Mouse (Mus musculus) liver, embryonic 16.5 days (tissue): ENCODE measurements around the gene Fbn1. TPM values are rescaled to one million over a fixed set of nuclear protein-coding genes. Genes with fewer than 3 reads are reported as not detected.

Source experiments
- ATAC-seq: fragments of 200-750 bp; cut with Nextera tagmentation; 2 replicates; pipeline ENCODE4 v1.8.0; 2017; ENCODE audit warnings: low read depth, mild to moderate bottlenecking, moderate number of reproducible peaks, moderate library complexity
- H3K27ac ChIP-seq: fragments of 300-500 bp; sonication (generic); 2 replicates; pipeline ENCODE4 v1.5.1; 2014; ENCODE audit warnings: mild to moderate bottlenecking, low read length
- H3K27me3 ChIP-seq: fragments of 300-500 bp; sonication (generic); 2 replicates; pipeline ENCODE4 v1.6.1; 2014; ENCODE audit warnings: low read depth, low read length, mixed read lengths; ENCODE audit not compliant: control insufficient read depth, insufficient read depth
- H3K36me3 ChIP-seq: fragments of 300-500 bp; sonication (generic); 2 replicates; pipeline ENCODE4 v1.6.1; 2014; ENCODE audit warnings: mild to moderate bottlenecking; ENCODE audit not compliant: control insufficient read depth, insufficient read depth
- H3K4me1 ChIP-seq: fragments of 300-500 bp; sonication (generic); 2 replicates; pipeline ENCODE4 v1.6.1; 2014; ENCODE audit warnings: low read depth, low read length, mixed read lengths; ENCODE audit not compliant: control insufficient read depth
- H3K4me2 ChIP-seq: fragments of 300-500 bp; sonication (generic); 2 replicates; pipeline ENCODE4 v1.6.1; 2014; ENCODE audit warnings: low read depth, low read length, mixed read lengths
- H3K4me3 ChIP-seq: fragments of 300-500 bp; sonication (generic); 2 replicates; pipeline ENCODE4 v1.5.1; 2014; ENCODE audit warnings: low read depth, mild to moderate bottlenecking, low read length
- H3K9ac ChIP-seq: fragments of 300-500 bp; sonication (generic); 2 replicates; pipeline ENCODE4 v1.6.1; 2014; ENCODE audit warnings: low read depth, low read length
- H3K9me3 ChIP-seq: fragments of 300-500 bp; sonication (generic); replicated peaks from 2 replicates; pipeline ENCODE4 v1.6.1; 2016; ENCODE audit warnings: low read length; ENCODE audit not compliant: control insufficient read depth
- WGBS: fragments of 180-500 bp; shearing (Covaris S2); extraction: QIAGEN DNeasy Blood & Tissue Kit; methylation state at CpG from one replicate; pipeline ENCODE4 v1.1.7; 2014; ENCODE audit not compliant: insufficient replicate concordance; 5-methylcytosine and 5-hydroxymethylcytosine counted together
- polyA plus RNA-seq: library from polyadenylated mRNA; unstranded; fragments of >200 nt; fragmentation: Nextera tagmentation; extraction: Ambion mirVana; gene quantifications from 2 replicates; pipeline ENCODE4 v1.2.1, GENCODE M21; 2015

Fbn1 gene
- polyA plus RNA-seq, 1 experiment from 2014 or later, result 1.7 TPM

DNA sequence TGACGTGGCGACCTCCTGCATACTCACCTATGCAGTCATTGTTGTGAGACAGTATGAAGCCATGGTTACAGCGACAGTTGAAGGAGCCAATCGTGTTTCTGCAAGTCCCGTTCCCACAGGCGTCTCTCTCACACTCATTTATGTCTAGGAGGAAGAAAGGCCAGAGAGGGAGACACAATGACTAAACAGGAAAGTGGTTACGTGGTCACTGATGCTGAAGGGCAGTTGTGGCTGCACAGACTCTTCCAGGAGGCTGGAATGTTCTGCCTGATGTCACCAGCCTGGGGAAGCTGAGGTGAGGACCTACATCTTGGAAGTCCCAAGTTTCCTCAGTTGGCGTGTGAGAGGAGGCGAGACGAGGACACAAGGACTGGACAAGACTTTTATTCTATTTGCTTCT is 177.3 kb downstream of the Fbn1 start:
- Histone ChIP-seq H3K4me1 (no peaks in the 10 kb centered on the region), H3K27ac (no peak overlapping the region), H3K9me3 (no peaks in the 10 kb centered on the region), H3K4me2 (no peak overlapping the region), H3K4me3 (no peak overlapping the region), H3K27me3 (no peaks in the 10 kb centered on the region), H3K36me3 (no peaks in the 10 kb centered on the region), H3K9ac (no peak overlapping the region)
- no peak for ATAC-seq
- WGBS, result 65% methylated on average over 10 of the region's 10 CpGs

DNA sequence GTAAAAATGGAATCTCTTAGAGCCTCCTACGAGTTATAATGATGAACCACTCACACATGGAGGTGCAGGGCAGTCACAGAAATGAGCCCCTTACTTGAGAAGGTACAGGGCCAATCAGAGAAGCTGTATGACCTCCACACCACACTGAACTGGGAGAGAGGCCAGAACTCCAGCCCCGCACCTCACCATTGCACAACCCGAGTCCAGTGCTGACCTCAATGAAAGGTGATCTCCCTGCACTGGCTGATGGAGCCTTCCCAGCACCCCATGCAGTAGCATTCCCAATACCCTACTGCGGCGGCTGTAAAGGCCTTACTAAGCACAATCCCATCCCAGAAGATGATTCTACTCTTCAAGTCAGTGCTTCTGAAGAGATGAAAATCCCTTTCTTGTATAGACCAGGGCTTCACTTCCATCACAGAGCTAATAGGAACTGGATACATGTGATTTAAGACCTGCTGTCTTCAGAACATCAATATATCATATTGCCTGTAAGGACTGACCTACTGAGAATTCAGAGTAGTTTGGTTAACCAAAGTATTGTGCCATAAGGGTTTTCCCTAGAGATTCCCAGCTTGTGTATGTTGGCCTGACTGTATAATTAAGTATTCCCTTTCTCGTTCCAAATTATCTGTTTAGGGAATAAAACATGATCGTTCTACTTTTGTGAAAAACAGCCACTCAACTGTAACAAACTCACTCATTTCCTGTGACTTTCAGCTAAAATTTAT is 182.5 kb downstream of the Fbn1 start:
- H3K36me3 ChIP-seq, result no peaks in the 10 kb centered on the region
- no peak overlapping the region for H3K27ac ChIP-seq
- no peak overlapping the region for H3K4me2 ChIP-seq
- H3K27me3 ChIP-seq, result no peaks in the 10 kb centered on the region
- H3K4me3 ChIP-seq, result no peak overlapping the region
- no peak overlapping the region for H3K9ac ChIP-seq
- H3K4me1 ChIP-seq, result no peaks in the 10 kb centered on the region
- no peak for ATAC-seq
- WGBS, result 55% methylated on average over 7 of the region's 7 CpGs
- H3K9me3 ChIP-seq, result no peaks in the 10 kb centered on the region

DNA sequence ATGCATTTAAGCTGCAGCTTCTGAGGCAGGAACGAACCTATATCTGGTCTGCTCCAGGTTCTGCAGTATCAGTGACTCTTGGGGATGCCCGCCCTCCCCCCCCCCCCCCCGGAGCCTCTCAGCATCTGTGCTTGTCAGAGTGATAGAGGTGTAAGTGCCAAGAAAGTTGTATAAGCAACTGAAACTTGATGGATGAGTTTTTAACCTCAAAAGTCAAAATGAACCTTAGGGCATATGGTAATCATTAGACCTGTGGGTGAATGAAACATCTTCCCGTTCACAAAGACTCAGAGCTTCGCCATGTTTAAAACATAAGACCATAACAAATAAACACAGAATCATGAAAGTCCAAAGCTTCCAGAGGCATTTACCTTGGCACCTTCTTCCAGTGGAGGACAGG is 183.3 kb downstream of the Fbn1 start:
- ATAC-seq, result no peak
- H3K27me3 ChIP-seq, result no peaks in the 10 kb centered on the region
- 63% methylated on average over 5 of the region's 5 CpGs for WGBS
- no peak overlapping the region for H3K4me3 ChIP-seq
- H3K4me2 ChIP-seq, result no peak overlapping the region
- no peak overlapping the region for H3K9ac ChIP-seq
- no peaks in the 10 kb centered on the region for H3K4me1 ChIP-seq
- no peaks in the 10 kb centered on the region for H3K9me3 ChIP-seq
- no peaks in the 10 kb centered on the region for H3K36me3 ChIP-seq
- no peak overlapping the region for H3K27ac ChIP-seq

DNA sequence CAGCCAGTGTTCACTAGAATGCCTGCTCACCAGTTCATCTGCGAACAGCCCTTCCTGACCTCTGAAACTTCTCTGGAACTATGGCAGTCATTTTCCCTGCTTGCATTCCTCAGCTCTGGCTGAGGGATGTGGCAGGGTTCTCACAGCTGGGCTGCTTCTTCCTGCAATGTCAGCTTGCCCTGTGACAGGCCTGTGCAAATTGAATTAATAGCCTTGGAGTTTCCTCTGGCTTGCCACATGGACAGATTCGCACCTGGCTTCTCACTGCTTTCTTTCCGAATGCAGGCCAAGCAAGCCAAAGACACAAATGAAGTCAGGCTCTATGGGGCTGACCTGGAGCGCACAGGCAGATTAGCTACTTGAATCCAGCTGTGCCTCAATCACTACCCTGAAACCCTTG is 184.4 kb downstream of the Fbn1 start:
- H3K27me3 ChIP-seq, result no peaks in the 10 kb centered on the region
- no peak overlapping the region for H3K4me2 ChIP-seq
- no peak overlapping the region for H3K4me3 ChIP-seq
- ATAC-seq, result no peak
- H3K9ac ChIP-seq, result no peak overlapping the region
- H3K27ac ChIP-seq, result no peak overlapping the region
- no peaks in the 10 kb centered on the region for H3K4me1 ChIP-seq
- 56% methylated on average over 4 of the region's 4 CpGs for WGBS
- no peaks in the 10 kb centered on the region for H3K36me3 ChIP-seq
- H3K9me3 ChIP-seq, result no peaks in the 10 kb centered on the region

DNA sequence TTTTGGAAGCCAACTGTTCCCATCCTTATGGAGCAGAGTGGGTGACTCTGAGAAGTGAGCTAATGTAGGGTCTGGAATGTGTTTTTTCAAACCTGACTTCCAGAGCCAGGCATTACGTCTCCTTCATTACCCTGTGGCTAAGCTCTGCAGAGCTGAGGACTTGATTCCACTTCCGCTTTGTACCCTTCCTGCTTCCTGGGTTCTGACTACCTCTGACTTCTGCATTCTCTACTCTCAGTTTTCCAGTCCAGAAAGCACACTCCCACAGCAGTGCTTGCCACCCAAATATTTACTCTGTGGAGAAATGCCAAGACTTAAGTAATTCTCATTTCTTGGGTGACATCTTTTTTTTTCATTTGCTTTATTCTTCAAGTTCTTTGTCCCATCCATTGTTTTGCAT is 185.2 kb downstream of the Fbn1 start:
- Histone ChIP-seq H3K27ac (no peak overlapping the region), H3K27me3 (no peaks in the 10 kb centered on the region), H3K9ac (no peak overlapping the region), H3K9me3 (no peaks in the 10 kb centered on the region), H3K4me1 (no peaks in the 10 kb centered on the region), H3K4me3 (no peak overlapping the region), H3K36me3 (no peaks in the 10 kb centered on the region), H3K4me2 (no peak overlapping the region)
- whole genome bisulfite sequencing, result 41% methylated on average over 2 of the region's 2 CpGs
- no peak for ATAC-seq

DNA sequence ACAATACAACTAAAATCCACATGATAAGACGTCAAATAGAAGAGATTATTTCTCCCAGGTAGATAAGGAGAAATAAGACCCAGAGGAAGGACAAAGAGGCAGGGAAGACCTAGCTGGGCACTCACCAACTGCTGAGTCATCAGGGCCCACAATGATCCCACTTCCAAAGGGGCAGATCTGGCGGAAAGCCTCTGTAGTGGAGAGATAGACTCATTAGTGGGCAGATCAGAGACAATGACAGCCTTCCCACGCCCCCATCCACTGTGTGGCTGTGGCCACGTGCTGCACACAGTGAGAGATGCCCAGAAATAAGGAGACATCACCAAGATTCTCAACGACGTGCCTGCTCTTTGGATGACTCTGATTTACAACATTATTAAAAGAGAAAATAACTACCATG is 186.7 kb downstream of the Fbn1 start:
- Histone ChIP-seq H3K9me3 (no peaks in the 10 kb centered on the region), H3K4me1 (no peaks in the 10 kb centered on the region), H3K36me3 (no peaks in the 10 kb centered on the region), H3K27ac (no peak overlapping the region), H3K27me3 (no peaks in the 10 kb centered on the region), H3K4me3 (no peak overlapping the region), H3K4me2 (no peak overlapping the region), H3K9ac (no peak overlapping the region)
- no peak for ATAC-seq
- WGBS, result 47% methylated on average over 6 of the region's 6 CpGs

DNA sequence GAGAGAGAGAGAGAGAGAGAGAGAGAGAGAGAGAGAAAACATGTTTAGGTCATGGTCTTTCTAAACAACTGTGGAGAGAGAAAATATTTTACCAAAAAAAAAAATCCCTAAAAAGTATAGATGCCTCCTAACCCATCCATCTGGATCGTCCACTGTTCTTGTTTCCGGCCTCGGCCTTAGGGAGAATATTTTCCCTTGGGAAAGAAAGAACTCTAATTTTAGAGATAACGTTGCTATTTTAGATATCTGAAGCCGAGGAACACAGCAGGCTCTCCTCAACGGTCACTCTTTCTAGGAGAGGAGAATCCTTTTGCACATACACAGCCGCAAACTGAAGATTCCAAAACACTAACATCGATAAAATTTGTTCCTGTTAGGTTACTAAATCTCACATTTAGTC is 188.1 kb downstream of the Fbn1 start:
- H3K4me1 ChIP-seq, result no peaks in the 10 kb centered on the region
- no peaks in the 10 kb centered on the region for H3K27me3 ChIP-seq
- no peak overlapping the region for H3K4me2 ChIP-seq
- H3K27ac ChIP-seq, result no peak overlapping the region
- H3K4me3 ChIP-seq, result no peak overlapping the region
- no peak overlapping the region for H3K9ac ChIP-seq
- H3K36me3 ChIP-seq, result no peaks in the 10 kb centered on the region
- WGBS, result 58% methylated on average over 8 of the region's 8 CpGs
- ATAC-seq, result no peak
- H3K9me3 ChIP-seq, result no peaks in the 10 kb centered on the region

DNA sequence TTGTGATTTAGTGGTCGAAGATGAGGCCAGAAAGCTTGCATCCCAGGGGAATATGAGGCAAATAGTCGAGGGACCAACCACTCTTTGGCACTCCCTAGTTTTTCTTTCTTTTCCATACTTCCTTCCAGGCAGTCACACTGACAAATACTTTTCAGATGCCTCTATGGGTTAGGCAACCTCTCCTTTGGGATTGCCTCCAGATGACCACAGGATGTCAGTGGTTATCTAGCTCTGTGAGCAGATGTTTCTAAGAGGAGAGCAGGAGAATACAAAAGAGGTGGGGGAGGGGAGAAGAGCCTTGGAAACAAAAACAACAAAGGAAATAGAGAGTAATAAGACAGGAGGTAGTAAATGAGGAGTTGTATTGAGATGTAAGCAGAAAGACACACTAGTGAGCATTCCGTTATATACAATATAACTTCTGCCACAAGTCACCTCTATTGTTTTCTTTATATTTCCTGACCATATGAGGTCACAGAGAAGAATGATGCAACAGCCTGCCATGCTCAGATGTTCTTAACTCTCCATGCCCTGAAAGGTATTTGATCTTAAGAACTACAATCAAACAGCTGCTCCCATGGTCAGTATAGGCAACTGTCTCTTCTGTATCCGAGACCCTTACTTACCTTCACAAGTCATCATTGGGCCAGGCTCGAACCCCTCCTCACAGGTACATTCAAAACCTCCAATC is 189.3 kb downstream of the Fbn1 start:
- no peak overlapping the region for H3K4me3 ChIP-seq
- no peaks in the 10 kb centered on the region for H3K27me3 ChIP-seq
- no peaks in the 10 kb centered on the region for H3K4me1 ChIP-seq
- no peak overlapping the region for H3K4me2 ChIP-seq
- H3K9ac ChIP-seq, result no peak overlapping the region
- H3K9me3 ChIP-seq, result no peaks in the 10 kb centered on the region
- no peak overlapping the region for H3K27ac ChIP-seq
- 48% methylated on average over 5 of the region's 5 CpGs for WGBS
- no peak for ATAC-seq
- no peaks in the 10 kb centered on the region for H3K36me3 ChIP-seq

DNA sequence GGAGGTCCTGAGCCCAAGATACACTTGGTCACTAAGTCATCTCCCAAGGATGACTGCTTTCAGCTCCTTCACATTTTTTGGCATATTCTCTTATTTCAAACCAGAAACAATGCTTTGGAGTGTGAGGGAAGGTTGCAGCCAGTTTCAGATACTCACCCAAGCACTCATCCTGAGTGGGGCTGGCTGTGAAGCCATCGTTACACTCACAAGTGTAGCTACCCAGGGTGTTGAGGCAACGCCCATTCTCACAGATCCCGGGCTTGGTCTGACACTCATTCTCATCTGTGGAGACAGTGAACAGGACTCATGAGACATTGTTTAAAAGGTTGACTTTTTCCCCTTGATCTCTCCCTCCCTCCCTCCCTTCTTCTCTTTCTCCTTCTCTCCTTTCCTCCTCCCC is 192.6 kb downstream of the Fbn1 start:
- H3K9ac ChIP-seq, result no peak overlapping the region
- no peak overlapping the region for H3K27ac ChIP-seq
- no peak overlapping the region for H3K4me2 ChIP-seq
- ATAC-seq, result no peak
- no peaks in the 10 kb centered on the region for H3K27me3 ChIP-seq
- no peak overlapping the region for H3K4me3 ChIP-seq
- H3K36me3 ChIP-seq, result no peaks in the 10 kb centered on the region
- no peaks in the 10 kb centered on the region for H3K4me1 ChIP-seq
- 55% methylated on average over 3 of the region's 3 CpGs for WGBS
- no peaks in the 10 kb centered on the region for H3K9me3 ChIP-seq
